Mouse (Mus musculus) heart, adult 2 months (tissue): ENCODE measurements around the gene Sprr2b.

Source experiments
- CTCF ChIP-seq: fragments of 200-600 bp; IDR thresholded peaks from 2 replicates; pipeline ENCODE4 v1.8.1; 2022; ENCODE audit warnings: antibody characterized with exemption, mild to moderate bottlenecking, moderate library complexity
- POLR2A ChIP-seq: fragments of 200-500 bp; IDR thresholded peaks from 2 replicates; pipeline ENCODE4 v1.6.1; 2011; ENCODE audit warnings: mild to moderate bottlenecking, low read depth, low read length, control low read depth; ENCODE audit not compliant: insufficient read depth

- TF ChIP-seq POLR2A, result no peak
- TF ChIP-seq CTCF, result no peak
Observed at GRCm38 (mm10) chr3:92316320-92316719, at the start of gene Sprr2b.
